Mouse (Mus musculus) midbrain, embryonic 12.5 days (tissue): ENCODE results near the gene Cdh13. TPM values are rescaled to one million over a fixed set of nuclear protein-coding genes. Genes with fewer than 3 reads are reported as not detected.

ENCODE experiments used
- ATAC-seq: fragments of 200-750 bp; cut with Nextera tagmentation; 2 replicates; pipeline ENCODE4 v1.8.0; 2017; ENCODE audit warnings: low read depth, moderate TSS enrichment, moderate library complexity; ENCODE audit not compliant: low FRiP score
- H3K27ac ChIP-seq: fragments of 300-500 bp; sonication (generic); replicated peaks from 2 replicates; pipeline ENCODE4 v1.5.1; 2016; ENCODE audit warnings: mild to moderate bottlenecking
- H3K27me3 ChIP-seq: fragments of 300-500 bp; sonication (generic); 2 replicates; pipeline ENCODE4 v1.6.1; 2016; ENCODE audit warnings: mild to moderate bottlenecking
- H3K36me3 ChIP-seq: fragments of 300-500 bp; sonication (generic); 2 replicates; pipeline ENCODE4 v1.6.1; 2016
- H3K4me1 ChIP-seq: fragments of 300-500 bp; sonication (generic); 2 replicates; pipeline ENCODE4 v1.6.1; 2016
- H3K4me2 ChIP-seq: fragments of 300-500 bp; sonication (generic); replicated peaks from 2 replicates; pipeline ENCODE4 v1.6.1; 2016; ENCODE audit warnings: mild to moderate bottlenecking, moderate library complexity
- H3K4me3 ChIP-seq: fragments of 300-500 bp; sonication (generic); 2 replicates; pipeline ENCODE4 v1.5.1; 2016; ENCODE audit warnings: mild to moderate bottlenecking
- H3K9ac ChIP-seq: fragments of 300-500 bp; sonication (generic); replicated peaks from 2 replicates; pipeline ENCODE4 v1.6.1; 2016; ENCODE audit warnings: mild to moderate bottlenecking, moderate library complexity
- H3K9me3 ChIP-seq: fragments of 300-500 bp; sonication (generic); 2 replicates; pipeline ENCODE4 v1.6.1; 2016; ENCODE audit warnings: mild to moderate bottlenecking
- WGBS: fragments of 180-500 bp; shearing (Covaris S2); methylation state at CpG from one replicate; pipeline ENCODE4 v1.1.7; 2016; 5-methylcytosine and 5-hydroxymethylcytosine counted together
- polyA plus RNA-seq: library from polyadenylated mRNA; unstranded; fragments of >200 nt; fragmentation: Nextera tagmentation; extraction: Ambion mirVana; gene quantifications from 2 replicates; pipeline ENCODE4 v1.2.1, GENCODE M21; 2016

Cdh13 gene
- polyA plus RNA-seq, 1 experiment from 2014 or later: 18.8 TPM

- Histone ChIP-seq H3K9ac (no peak overlapping the region), H3K4me3 (no peak overlapping the region), H3K4me2 (no peak overlapping the region), H3K27ac (no peak overlapping the region), H3K36me3 (no peaks in the 10 kb centered on the region), H3K4me1 (no peaks in the 10 kb centered on the region), H3K27me3 (no peaks in the 10 kb centered on the region), H3K9me3 (no peaks in the 10 kb centered on the region)
- WGBS: 94% methylated on average over 10 of the region's 10 CpGs
- no peak for ATAC-seq
Measured at GRCm38 (mm10) chr8:118618195-118618594, 334.7 kb downstream of the Cdh13 start.

GRCm38 (mm10) chr8:118626425-118626824 lies 342.9 kb downstream of the Cdh13 start:
- Histone ChIP-seq H3K27ac (no peak overlapping the region), H3K4me1 (no peaks in the 10 kb centered on the region), H3K9ac (no peak overlapping the region), H3K27me3 (no peaks in the 10 kb centered on the region), H3K4me2 (no peak overlapping the region), H3K9me3 (no peaks in the 10 kb centered on the region), H3K36me3 (no peaks in the 10 kb centered on the region), H3K4me3 (no peak overlapping the region)
- 90% methylated on average over 5 of the region's 5 CpGs for WGBS
- ATAC-seq: no peak

- no peaks in the 10 kb centered on the region for H3K36me3 ChIP-seq
Measured at GRCm38 (mm10) chr8:118627737-118628136, 344.2 kb downstream of the Cdh13 start.

GRCm38 (mm10) chr8:118628702-118629101 lies 345.2 kb downstream of the Cdh13 start:
- H3K9me3 ChIP-seq: no peaks in the 10 kb centered on the region
- H3K4me2 ChIP-seq: no peak overlapping the region
- H3K4me1 ChIP-seq: no peaks in the 10 kb centered on the region
- no peaks in the 10 kb centered on the region for H3K36me3 ChIP-seq
- no peak overlapping the region for H3K27ac ChIP-seq
- H3K4me3 ChIP-seq: no peak overlapping the region
- WGBS: 60% methylated on average over 8 of the region's 8 CpGs
- no peaks in the 10 kb centered on the region for H3K27me3 ChIP-seq
- H3K9ac ChIP-seq: no peak overlapping the region
- ATAC-seq: no peak

More at GRCm38 (mm10) chr8:118627737-118628136, 344.2 kb downstream of the Cdh13 start:
- Histone ChIP-seq H3K27ac (no peak overlapping the region), H3K4me1 (no peaks in the 10 kb centered on the region), H3K9ac (no peak overlapping the region), H3K27me3 (no peaks in the 10 kb centered on the region), H3K4me3 (no peak overlapping the region), H3K4me2 (no peak overlapping the region), H3K9me3 (no peaks in the 10 kb centered on the region)
- 89% methylated on average over 5 of the region's 5 CpGs for WGBS
- no peak for ATAC-seq

- Histone ChIP-seq H3K4me3 (no peak overlapping the region), H3K36me3 (no peaks in the 10 kb centered on the region), H3K27ac (no peak overlapping the region), H3K9me3 (no peaks in the 10 kb centered on the region), H3K27me3 (no peaks in the 10 kb centered on the region), H3K4me1 (no peaks in the 10 kb centered on the region), H3K4me2 (no peak overlapping the region), H3K9ac (no peak overlapping the region)
- 70% methylated on average over 22 of the region's 22 CpGs for WGBS
- ATAC-seq: no peak
Measured at GRCm38 (mm10) chr8:118635296-118636060, 351.9 kb downstream of the Cdh13 start.

- no peaks in the 10 kb centered on the region for H3K4me1 ChIP-seq
- H3K4me3 ChIP-seq: no peak overlapping the region
- WGBS: 93% methylated on average over 8 of the region's 8 CpGs
- no peaks in the 10 kb centered on the region for H3K36me3 ChIP-seq
- ATAC-seq: no peak
- no peaks in the 10 kb centered on the region for H3K27me3 ChIP-seq
- no peaks in the 10 kb centered on the region for H3K9me3 ChIP-seq
- no peak overlapping the region for H3K9ac ChIP-seq
- H3K4me2 ChIP-seq: no peak overlapping the region
- no peak overlapping the region for H3K27ac ChIP-seq
Measured at GRCm38 (mm10) chr8:118639606-118640005, 356.1 kb downstream of the Cdh13 start.

- Histone ChIP-seq H3K27me3 (no peaks in the 10 kb centered on the region), H3K9me3 (no peaks in the 10 kb centered on the region), H3K9ac (no peak overlapping the region), H3K4me3 (no peak overlapping the region), H3K4me1 (no peaks in the 10 kb centered on the region), H3K4me2 (no peak overlapping the region), H3K36me3 (no peaks in the 10 kb centered on the region), H3K27ac (no peak overlapping the region)
- 92% methylated on average over 4 of the region's 4 CpGs for WGBS
- ATAC-seq: no peak
Measured at GRCm38 (mm10) chr8:118641799-118642198, 358.3 kb downstream of the Cdh13 start.

GRCm38 (mm10) chr8:118648801-118649537 lies 365.4 kb downstream of the Cdh13 start:
- ATAC-seq: no peak
- H3K27ac ChIP-seq: no peak overlapping the region
- H3K4me1 ChIP-seq: no peaks in the 10 kb centered on the region
- no peak overlapping the region for H3K9ac ChIP-seq
- H3K9me3 ChIP-seq: no peaks in the 10 kb centered on the region
- H3K27me3 ChIP-seq: no peaks in the 10 kb centered on the region
- 82% methylated on average over 6 of the region's 6 CpGs for WGBS
- H3K36me3 ChIP-seq: no peaks in the 10 kb centered on the region
- no peak overlapping the region for H3K4me3 ChIP-seq
- H3K4me2 ChIP-seq: no peak overlapping the region

- no peak for ATAC-seq
- Histone ChIP-seq H3K4me3 (no peak overlapping the region), H3K27ac (no peak overlapping the region), H3K4me1 (no peaks in the 10 kb centered on the region), H3K9ac (no peak overlapping the region), H3K27me3 (no peaks in the 10 kb centered on the region), H3K4me2 (no peak overlapping the region), H3K9me3 (no peaks in the 10 kb centered on the region), H3K36me3 (no peaks in the 10 kb centered on the region)
- WGBS: 87% methylated on average over 4 of the region's 4 CpGs
Measured at GRCm38 (mm10) chr8:118649981-118650380, 366.4 kb downstream of the Cdh13 start.

- Histone ChIP-seq H3K9ac (no peak overlapping the region), H3K9me3 (0 out of 2 replicates have a peak, but pooled peaks cover 2% of the 10 kb centered on the region), H3K36me3 (no peaks in the 10 kb centered on the region), H3K4me1 (no peaks in the 10 kb centered on the region), H3K27me3 (no peaks in the 10 kb centered on the region), H3K27ac (no peak overlapping the region), H3K4me2 (no peak overlapping the region), H3K4me3 (no peak overlapping the region)
- 80% methylated on average over 8 of the region's 8 CpGs for WGBS
- no peak for ATAC-seq
Measured at GRCm38 (mm10) chr8:118662001-118662829, 378.7 kb downstream of the Cdh13 start.

- Histone ChIP-seq H3K4me1 (peaks cover 5% of the 10 kb centered on the region; the same call in 1 of the 2 replicates), H3K36me3 (no peaks in the 10 kb centered on the region), H3K9me3 (0 out of 2 replicates have a peak, but pooled peaks cover 2% of the 10 kb centered on the region), H3K4me3 (no peak overlapping the region), H3K4me2 (no peak overlapping the region), H3K27ac (no peak overlapping the region), H3K27me3 (no peaks in the 10 kb centered on the region), H3K9ac (no peak overlapping the region)
- ATAC-seq: no peak
- WGBS: 92% methylated on average over 5 of the region's 5 CpGs
Measured at GRCm38 (mm10) chr8:118665081-118665480, 381.5 kb downstream of the Cdh13 start.

- no peak overlapping the region for H3K27ac ChIP-seq
- no peak for ATAC-seq
- H3K4me1 ChIP-seq: peaks cover 5% of the 10 kb centered on the region; the same call in 1 of the 2 replicates
- 89% methylated on average over 4 of the region's 4 CpGs for WGBS
- no peaks in the 10 kb centered on the region for H3K27me3 ChIP-seq
- H3K9me3 ChIP-seq: 0 out of 2 replicates have a peak, but pooled peaks cover 2% of the 10 kb centered on the region
- no peak overlapping the region for H3K9ac ChIP-seq
- H3K4me3 ChIP-seq: no peak overlapping the region
- H3K36me3 ChIP-seq: no peaks in the 10 kb centered on the region
- no peak overlapping the region for H3K4me2 ChIP-seq
Measured at GRCm38 (mm10) chr8:118667736-118668135, 384.2 kb downstream of the Cdh13 start.
